Mouse (Mus musculus) myocyte (in vitro differentiated cells): Measurements from ENCODE around the gene Mcm5. TPM values are rescaled to one million over a fixed set of nuclear protein-coding genes. Genes with fewer than 3 reads are reported as not detected.

Experiments
- H3K27me3 ChIP-seq: one replicate; pipeline ENCODE4 v1.6.1; 2011; ENCODE audit not compliant: control insufficient read depth, insufficient read depth, insufficient read length
- H3K36me3 ChIP-seq: one replicate; pipeline ENCODE4 v1.6.1; 2011; ENCODE audit not compliant: control insufficient read depth, insufficient read depth
- H3K4me2 ChIP-seq: one replicate; pipeline ENCODE4 v1.6.1; 2011; ENCODE audit warnings: low read depth, control low read depth
- H3K4me3 ChIP-seq: one replicate; pipeline ENCODE4 v1.5.1; 2011; ENCODE audit warnings: mild to moderate bottlenecking, control low read depth, moderate library complexity
- H3K79me2 ChIP-seq: one replicate; pipeline ENCODE4 v1.6.1; 2011; ENCODE audit not compliant: control insufficient read depth, insufficient read depth
- H3ac ChIP-seq: one replicate; pipeline ENCODE4 v1.6.1; 2011; ENCODE audit not compliant: control insufficient read depth, insufficient read length
- CEBPB ChIP-seq: IDR thresholded peaks from 2 replicates; pipeline ENCODE4 v1.6.1; 2011; ENCODE audit warnings: mild to moderate bottlenecking, moderate library complexity; ENCODE audit not compliant: poor library complexity, insufficient read depth, severe bottlenecking
- E2F4 ChIP-seq: IDR thresholded peaks from one replicate; pipeline ENCODE4 v1.6.1; 2011; ENCODE audit warnings: mild to moderate bottlenecking, control low read depth, moderate library complexity; ENCODE audit not compliant: insufficient read depth
- MAX ChIP-seq: IDR thresholded peaks from one replicate; pipeline ENCODE4 v1.6.1; 2011; ENCODE audit warnings: low read depth, mild to moderate bottlenecking, control low read depth
- MYOD1 ChIP-seq, 3 experiments: IDR thresholded peaks; one replicate each; pipeline ENCODE4 v1.6.1; 2011; ENCODE audit warnings: control low read depth in 2 of 3, low read depth in 2 of 3, mild to moderate bottlenecking in 2 of 3, moderate library complexity in 1 of 3; ENCODE audit not compliant: insufficient read length in 2 of 3, control insufficient read depth in 1 of 3
- MYOG ChIP-seq, 3 experiments: IDR thresholded peaks; one replicate each; pipeline ENCODE4 v1.6.1; 2011; ENCODE audit warnings: control low read depth in 2 of 3, low read depth in 2 of 3, mild to moderate bottlenecking in 2 of 3; ENCODE audit not compliant: insufficient read length in 2 of 3, control insufficient read depth in 1 of 3, insufficient read depth in 1 of 3
- POLR2A ChIP-seq: IDR thresholded peaks from one replicate; pipeline ENCODE4 v1.6.1; 2011; ENCODE audit warnings: low read depth, mild to moderate bottlenecking, control low read depth, moderate library complexity; ENCODE audit not compliant: insufficient read length
- POLR2AphosphoS2 ChIP-seq: IDR thresholded peaks from one replicate; pipeline ENCODE4 v1.6.1; 2011; ENCODE audit warnings: low read depth, control low read depth; ENCODE audit not compliant: insufficient read length
- REST ChIP-seq: IDR thresholded peaks from one replicate; pipeline ENCODE4 v1.6.1; 2011; ENCODE audit warnings: mild to moderate bottlenecking, control low read depth, moderate library complexity; ENCODE audit not compliant: insufficient read depth, insufficient read length
- SRF ChIP-seq: IDR thresholded peaks from one replicate; pipeline ENCODE4 v1.6.1; 2011; ENCODE audit warnings: low read depth; ENCODE audit not compliant: control insufficient read depth, insufficient read length
- TCF12 ChIP-seq: IDR thresholded peaks from one replicate; pipeline ENCODE4 v1.6.1; 2011; ENCODE audit warnings: mild to moderate bottlenecking, control low read depth; ENCODE audit not compliant: poor library complexity, insufficient read depth, severe bottlenecking
- TCF3 ChIP-seq: IDR thresholded peaks from one replicate; pipeline ENCODE4 v1.6.1; 2011; ENCODE audit warnings: low read depth, control low read depth; ENCODE audit not compliant: insufficient read length
- USF1 ChIP-seq: IDR thresholded peaks from one replicate; pipeline ENCODE4 v1.6.1; 2011; ENCODE audit warnings: low read depth, mild to moderate bottlenecking, control low read depth, moderate library complexity
- polyA plus RNA-seq: library from polyadenylated mRNA; unstranded; fragments of >200 nt; fragmentation: generic; extraction: Trizol; gene quantifications from one replicate; pipeline ENCODE4 v1.2.1, GENCODE M21; 2012; ENCODE audit warnings: missing spikeins

The Mcm5 gene
- polyA plus RNA-seq, 1 experiment: 32.3 TPM

DNA sequence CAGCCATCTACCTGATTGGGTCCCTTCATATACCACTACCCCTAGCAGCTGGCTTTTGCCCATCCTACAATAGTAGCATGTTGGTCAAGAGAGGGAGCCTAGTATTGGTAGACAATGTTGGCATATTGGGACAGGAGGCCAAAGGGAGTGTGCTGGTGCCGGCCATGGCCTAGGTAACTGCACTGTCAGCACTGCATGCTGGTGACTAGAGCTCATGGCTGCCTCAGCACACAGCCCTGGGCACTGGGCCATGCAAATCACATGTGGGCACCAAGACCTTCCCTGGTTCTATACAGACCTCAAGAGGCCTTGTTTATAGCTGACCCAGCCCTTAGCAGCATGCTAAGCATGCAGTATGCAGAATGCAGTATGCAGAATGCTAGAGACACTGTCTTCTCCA, 39.1 kb upstream of the Mcm5 start:
- Histone ChIP-seq H3K27me3 (no peaks in the 10 kb centered on the region), H3K36me3 (no peaks in the 10 kb centered on the region), H3ac (no peak overlapping the region), H3K4me3 (no peak overlapping the region), H3K79me2 (no peaks in the 10 kb centered on the region), H3K4me2 (no peak overlapping the region)
- TF ChIP-seq POLR2AphosphoS2 (peak; percentile 82), USF1 (no peak)

DNA sequence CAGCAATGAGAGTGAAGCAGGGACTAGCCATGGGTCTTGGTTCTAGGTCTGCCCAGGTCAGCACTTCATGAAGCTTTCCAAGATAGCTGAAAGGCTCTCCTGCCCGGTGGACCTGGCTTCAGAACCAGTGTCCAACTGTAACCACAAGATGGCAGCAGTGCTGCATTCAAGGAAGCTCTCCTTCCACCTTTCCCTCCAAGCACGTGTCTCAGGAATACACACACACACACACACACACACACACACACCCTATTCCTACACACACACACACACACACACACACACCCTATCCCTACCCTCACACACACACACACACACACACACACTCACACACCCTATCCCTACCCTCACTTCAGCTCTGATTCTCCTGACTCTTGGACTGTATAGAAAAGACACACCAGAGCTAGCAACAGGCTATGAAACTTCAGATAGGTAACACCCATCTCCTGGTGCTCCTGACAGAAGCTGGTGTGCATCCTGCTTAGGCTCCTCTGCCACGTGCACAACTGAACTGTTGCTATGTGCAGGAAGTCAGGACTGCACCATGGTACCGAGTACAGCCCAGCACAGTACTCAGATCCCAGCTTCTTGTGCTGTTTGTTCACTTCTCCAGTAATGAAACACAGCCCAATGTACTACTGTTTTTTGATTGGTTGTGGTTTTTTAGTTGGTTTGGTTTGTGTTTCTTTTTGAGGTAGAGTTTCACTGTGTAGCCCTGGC, 37.6 kb upstream of the Mcm5 start:
- no peak overlapping the region for H3ac ChIP-seq
- H3K27me3 ChIP-seq: no peaks in the 10 kb centered on the region
- H3K36me3 ChIP-seq: no peaks in the 10 kb centered on the region
- no peaks in the 10 kb centered on the region for H3K79me2 ChIP-seq
- TF ChIP-seq POLR2A: no peak
- peak; percentile 77 for TF ChIP-seq POLR2AphosphoS2
- no peak for TF ChIP-seq TCF12
- H3K4me3 ChIP-seq: no peak overlapping the region
- H3K4me2 ChIP-seq: no peak overlapping the region

DNA sequence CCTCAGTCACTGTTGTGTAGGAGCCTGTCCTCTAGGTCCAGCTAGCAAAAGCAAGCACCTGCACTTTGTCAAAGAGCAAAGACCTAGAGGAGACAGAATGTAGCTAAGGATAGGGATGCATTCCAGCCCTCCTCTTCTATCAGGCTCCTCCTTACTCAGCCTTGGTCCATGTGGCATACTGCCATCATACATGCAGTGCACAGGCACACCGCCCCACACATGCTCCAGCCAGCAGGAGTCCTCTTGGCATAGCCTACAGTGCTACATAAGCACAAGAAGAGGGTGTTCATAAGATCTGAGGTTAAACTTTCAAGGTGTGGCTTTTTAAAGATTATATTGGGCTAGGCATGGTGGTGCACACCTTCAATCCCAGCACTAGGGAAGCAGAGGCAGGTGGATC, 34.5 kb upstream of the Mcm5 start:
- no peak for TF ChIP-seq MYOD1 (IDR thresholded peaks at IDR 0.05; ENCODE audit: control insufficient read depth in 1 of 3, insufficient read length in 2 of 3, low read depth in 2 of 3)
- no peak for TF ChIP-seq POLR2AphosphoS2
- no peak overlapping the region for H3K4me2 ChIP-seq

DNA sequence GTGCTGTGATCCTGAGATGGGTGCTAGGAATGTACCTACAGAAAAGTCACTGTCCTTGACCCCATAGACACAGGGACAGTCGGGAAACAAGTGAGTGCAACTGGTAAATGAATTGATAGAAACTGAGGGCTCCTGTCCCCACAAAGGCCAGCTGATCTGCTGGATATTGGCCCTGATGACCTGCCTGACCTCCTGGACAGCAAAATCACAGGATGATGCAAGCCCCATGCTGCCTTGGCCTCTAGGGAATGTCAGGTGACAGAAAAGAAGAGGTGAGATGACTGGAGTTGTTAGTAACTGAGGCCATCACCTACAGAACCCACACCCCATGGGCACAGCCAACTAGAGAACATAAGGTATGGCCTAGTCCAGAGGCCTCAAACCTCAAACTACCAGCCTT, 31.2 kb upstream of the Mcm5 start:
- Histone ChIP-seq H3K4me2 (no peak overlapping the region), H3ac (no peak overlapping the region), H3K4me3 (no peak overlapping the region), H3K36me3 (no peaks in the 10 kb centered on the region), H3K27me3 (no peaks in the 10 kb centered on the region), H3K79me2 (no peaks in the 10 kb centered on the region)
- TF ChIP-seq TCF12: no peak
- TF ChIP-seq MAX: no peak
- TF ChIP-seq TCF3: no peak
- no peak for TF ChIP-seq CEBPB
- no peak for TF ChIP-seq E2F4
- no peak for TF ChIP-seq MYOD1 (IDR thresholded peaks at IDR 0.05; ENCODE audit: control insufficient read depth in 1 of 3, insufficient read length in 2 of 3, low read depth in 2 of 3)
- TF ChIP-seq REST: no peak
- no peak for TF ChIP-seq USF1
- no peak for TF ChIP-seq MYOG (IDR thresholded peaks at IDR 0.05; ENCODE audit: control insufficient read depth in 1 of 3, insufficient read depth in 1 of 3, insufficient read length in 2 of 3, low read depth in 2 of 3)
- no peak for TF ChIP-seq POLR2A
- TF ChIP-seq POLR2AphosphoS2: no peak
- TF ChIP-seq SRF: no peak

More for the DNA sequence above, 34.5 kb upstream of the Mcm5 start:
- Histone ChIP-seq H3K36me3 (no peaks in the 10 kb centered on the region), H3K27me3 (no peaks in the 10 kb centered on the region), H3ac (no peak overlapping the region), H3K4me3 (no peak overlapping the region), H3K79me2 (no peaks in the 10 kb centered on the region)

DNA sequence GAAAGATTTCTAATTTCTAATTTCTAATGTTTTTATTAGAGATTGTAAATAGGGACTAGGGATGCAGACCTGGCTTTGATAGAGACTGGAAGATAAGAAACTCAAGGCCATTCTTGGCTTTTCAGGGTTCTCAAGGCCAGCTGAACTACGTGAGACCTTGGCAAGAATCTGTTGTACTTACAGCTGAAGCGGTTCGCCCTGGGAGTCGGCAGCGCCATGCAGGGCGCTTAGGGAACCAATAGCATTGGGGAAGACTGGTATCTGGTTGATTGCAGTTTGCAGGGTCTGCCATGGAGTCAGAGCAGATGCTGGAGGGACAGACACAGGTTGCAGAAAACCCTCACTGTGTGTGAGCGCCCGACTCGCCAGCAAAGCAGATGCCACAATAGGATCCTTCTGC, 30.5 kb upstream of the Mcm5 start:
- H3ac ChIP-seq: no peak overlapping the region
- TF ChIP-seq TCF3 (no peak), REST (no peak), POLR2A (no peak), SRF (no peak), MAX (no peak), TCF12 (no peak), POLR2AphosphoS2 (no peak), MYOD1 (IDR thresholded peaks at IDR 0.05; ENCODE audit: control insufficient read depth in 1 of 3, insufficient read length in 2 of 3, low read depth in 2 of 3) (no peak), MYOG (IDR thresholded peaks at IDR 0.05; ENCODE audit: control insufficient read depth in 1 of 3, insufficient read depth in 1 of 3, insufficient read length in 2 of 3, low read depth in 2 of 3) (no peak), E2F4 (no peak), USF1 (no peak), CEBPB (no peak)

More for the DNA sequence above, 30.5 kb upstream of the Mcm5 start:
- Histone ChIP-seq H3K4me2 (no peak overlapping the region), H3K4me3 (no peak overlapping the region), H3K27me3 (no peaks in the 10 kb centered on the region), H3K79me2 (no peaks in the 10 kb centered on the region), H3K36me3 (no peaks in the 10 kb centered on the region)
